Mouse (Mus musculus) intestine, embryonic 14.5 days (tissue): ENCODE data around the gene Cul7. TPM values are rescaled to one million over a fixed set of nuclear protein-coding genes. Genes with fewer than 3 reads are reported as not detected.

ENCODE experiments used
- ATAC-seq: fragments of 200-750 bp; cut with Nextera tagmentation; replicated peaks from 2 replicates; pipeline ENCODE4 v1.8.0; 2017; ENCODE audit warnings: low read depth, moderate number of reproducible peaks, moderate TSS enrichment, moderate library complexity; ENCODE audit not compliant: low FRiP score, low TSS enrichment
- DNase-seq: peaks from one replicate; pipeline ENCODE4 v3.0.0-alpha.2; 2018; ENCODE audit warnings: low spot score
- H3K27ac ChIP-seq: fragments of 300-500 bp; sonication (generic); 2 replicates; pipeline ENCODE4 v1.5.1; 2014; ENCODE audit warnings: low read depth, mild to moderate bottlenecking, control low read depth
- H3K27me3 ChIP-seq: fragments of 300-500 bp; sonication (generic); replicated peaks from 2 replicates; pipeline ENCODE4 v1.6.1; 2014; ENCODE audit warnings: low read length, control low read depth; ENCODE audit not compliant: control insufficient read depth, insufficient read depth
- H3K36me3 ChIP-seq: fragments of 300-500 bp; sonication (generic); 2 replicates; pipeline ENCODE4 v1.6.1; 2014; ENCODE audit warnings: low read length, control low read depth; ENCODE audit not compliant: control insufficient read depth, insufficient read depth
- H3K4me1 ChIP-seq: fragments of 300-500 bp; sonication (generic); replicated peaks from 2 replicates; pipeline ENCODE4 v1.6.1; 2014; ENCODE audit warnings: low read length, control low read depth, mixed read lengths; ENCODE audit not compliant: control insufficient read depth, insufficient read depth
- H3K4me2 ChIP-seq: fragments of 300-500 bp; sonication (generic); 2 replicates; pipeline ENCODE4 v1.6.1; 2014; ENCODE audit warnings: low read length
- H3K4me3 ChIP-seq: fragments of 300-500 bp; sonication (generic); 2 replicates; pipeline ENCODE4 v1.5.1; 2014; ENCODE audit warnings: low read depth, low read length, control low read depth, mixed read lengths
- H3K9ac ChIP-seq: fragments of 300-500 bp; sonication (generic); 2 replicates; pipeline ENCODE4 v1.6.1; 2014; ENCODE audit warnings: mild to moderate bottlenecking, low read length
- H3K9me3 ChIP-seq: fragments of 300-500 bp; sonication (generic); 2 replicates; pipeline ENCODE4 v1.6.1; 2016; ENCODE audit warnings: low read length, control low read depth; ENCODE audit not compliant: control insufficient read depth
- WGBS: fragments of 180-500 bp; shearing (Covaris S2); extraction: QIAGEN DNeasy Blood & Tissue Kit; methylation state at CpG from one replicate; pipeline ENCODE4 v1.1.7; 2014; 5-methylcytosine and 5-hydroxymethylcytosine counted together
- polyA plus RNA-seq: library from polyadenylated mRNA; unstranded; fragments of >200 nt; fragmentation: Nextera tagmentation; extraction: Ambion mirVana; gene quantifications from 2 replicates; pipeline ENCODE4 v1.2.1, GENCODE M21; 2014

Gene Cul7
- polyA plus RNA-seq, 1 experiment from 2014 or later, result 43.7 TPM

GRCm38 (mm10) chr17:46622269-46622668, 27.9 kb upstream of the Cul7 start:
- ATAC-seq, result no peak
- H3K36me3 ChIP-seq, result no peaks in the 10 kb centered on the region
- 71% methylated on average over 11 of the region's 11 CpGs for WGBS
- H3K9me3 ChIP-seq, result no peaks in the 10 kb centered on the region
- H3K4me2 ChIP-seq, result no peak overlapping the region
- peaks cover 98% of the 10 kb centered on the region for H3K4me1 ChIP-seq
- H3K9ac ChIP-seq, result no peak overlapping the region
- no peak overlapping the region for H3K4me3 ChIP-seq
- H3K27ac ChIP-seq, result 0 out of 2 replicates have a peak overlapping the region, but pooled peaks have one; percentile 27
- no peak for DNase-seq
- no peaks in the 10 kb centered on the region for H3K27me3 ChIP-seq

DNA sequence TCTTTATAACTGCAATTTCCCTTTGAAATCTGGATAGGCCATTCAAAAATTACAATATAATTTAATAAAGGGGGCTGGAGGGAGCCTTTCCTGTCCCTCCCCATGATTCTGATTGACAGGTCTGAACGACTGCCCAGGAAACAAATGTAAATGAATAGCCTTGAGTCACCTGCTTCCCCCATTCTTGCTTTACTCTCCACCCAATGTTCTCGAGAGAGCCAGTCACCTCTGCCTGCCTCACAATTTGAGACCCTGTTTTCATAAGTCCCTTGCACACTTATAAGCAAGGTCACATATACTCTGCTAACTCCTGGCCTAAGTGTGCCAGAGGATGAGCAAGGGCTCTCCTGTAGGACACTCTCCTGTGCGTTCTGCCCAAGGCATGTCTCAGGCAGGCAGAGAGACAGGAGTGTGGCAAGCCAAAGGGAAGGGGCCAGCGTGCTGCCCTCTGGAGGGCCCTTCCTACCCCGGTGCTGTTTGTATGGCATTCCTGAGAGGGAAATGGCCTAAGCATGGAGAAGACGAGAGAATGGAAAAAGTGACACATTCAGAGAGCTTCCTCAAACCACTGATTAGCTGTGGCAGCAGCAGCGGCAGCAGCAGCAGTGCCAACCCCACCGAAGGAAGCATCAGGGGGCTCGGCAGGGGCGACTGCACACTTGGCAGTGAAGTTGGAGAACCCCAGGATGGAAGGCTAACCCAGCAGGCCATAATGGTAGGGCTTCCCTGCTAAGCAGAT, 26.1 kb upstream of the Cul7 start:
- peaks cover 89% of the 10 kb centered on the region for H3K4me1 ChIP-seq
- H3K36me3 ChIP-seq, result no peaks in the 10 kb centered on the region
- no peaks in the 10 kb centered on the region for H3K27me3 ChIP-seq
- no peak overlapping the region; the same call in 1 of the 2 replicates for H3K9ac ChIP-seq
- no peak overlapping the region for H3K4me3 ChIP-seq
- peak overlapping the region; percentile 40 for H3K27ac ChIP-seq
- H3K4me2 ChIP-seq, result peak overlapping the region; percentile 1
- DNase-seq (no peak), ATAC-seq (no peak)
- 30% methylated on average over 10 of the region's 10 CpGs for WGBS
- no peaks in the 10 kb centered on the region for H3K9me3 ChIP-seq

GRCm38 (mm10) chr17:46624598-46624997, 25.5 kb upstream of the Cul7 start:
- Histone ChIP-seq H3K36me3 (no peaks in the 10 kb centered on the region), H3K27me3 (no peaks in the 10 kb centered on the region), H3K9ac (no peak overlapping the region; the same call in 1 of the 2 replicates), H3K4me1 (peaks cover 83% of the 10 kb centered on the region), H3K4me3 (no peak overlapping the region), H3K27ac (peak overlapping the region; percentile 40; the same call in 1 of the 2 replicates), H3K4me2 (peak overlapping the region; percentile 1), H3K9me3 (no peaks in the 10 kb centered on the region)
- WGBS, result 67% methylated on average over 12 of the region's 12 CpGs
- no peak for DNase-seq
- ATAC-seq, result no peak

DNA sequence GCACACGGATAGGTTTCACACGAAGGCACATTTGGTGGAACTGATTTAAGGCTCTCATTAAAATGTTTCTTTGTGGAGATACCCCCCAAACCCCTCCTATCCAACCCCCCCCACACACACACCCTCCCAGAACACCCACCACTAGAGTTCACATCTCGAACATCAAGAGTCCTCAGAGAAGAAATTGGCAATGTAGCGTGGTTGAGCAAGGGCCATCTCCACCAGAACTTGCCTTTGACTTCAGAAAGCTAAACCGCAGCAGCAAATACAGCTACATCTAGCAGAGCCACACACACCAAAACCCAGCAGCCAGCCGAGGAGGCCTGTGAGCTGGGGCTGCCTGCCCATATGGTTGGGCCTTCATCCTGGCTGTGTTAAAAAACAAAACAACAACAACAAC, 22.7 kb upstream of the Cul7 start:
- Histone ChIP-seq H3K4me3 (peak overlapping the region; percentile 85), H3K9ac (peak overlapping the region; percentile 95), H3K4me1 (peaks cover 72% of the 10 kb centered on the region), H3K9me3 (no peaks in the 10 kb centered on the region), H3K36me3 (no peaks in the 10 kb centered on the region), H3K4me2 (peak overlapping the region; percentile 83), H3K27ac (no peak overlapping the region), H3K27me3 (no peaks in the 10 kb centered on the region)
- DNase-seq (no peak), ATAC-seq (no peak)
- 22% methylated on average over 6 of the region's 6 CpGs for WGBS

GRCm38 (mm10) chr17:46628471-46628790, 21.7 kb upstream of the Cul7 start:
- Histone ChIP-seq H3K27ac (peak overlapping the region; percentile 99), H3K4me1 (peaks cover 62% of the 10 kb centered on the region), H3K4me3 (peak overlapping the region; percentile 85), H3K36me3 (peaks cover 6% of the 10 kb centered on the region; the same call in 1 of the 2 replicates), H3K9ac (peak overlapping the region; percentile 95), H3K27me3 (no peaks in the 10 kb centered on the region), H3K9me3 (no peaks in the 10 kb centered on the region), H3K4me2 (peak overlapping the region; percentile 83)
- DNase-seq (no peak), ATAC-seq (no peak; the same call in 1 of the 2 replicates)
- under 1% methylated on average over 13 of the region's 13 CpGs for WGBS

GRCm38 (mm10) chr17:46628791-46629684, 21.1 kb upstream of the Cul7 start, which contains the start of gene Ptk7:
Ptk7 (minus strand) TSS chr17:46629504.
- ATAC-seq, result peak; percentile 80
- peaks cover 56% of the 10 kb centered on the region for H3K4me1 ChIP-seq
- H3K4me3 ChIP-seq, result peak within 1 kb of the TSS; percentile 85
- peak; percentile 94 for DNase-seq
- H3K36me3 ChIP-seq, result peaks cover 9% of the 10 kb centered on the region; the same call in 1 of the 2 replicates
- peak within 1 kb of the TSS; percentile 95 for H3K9ac ChIP-seq
- peak within 1 kb of the TSS; percentile 99 for H3K27ac ChIP-seq
- no peaks in the 10 kb centered on the region for H3K9me3 ChIP-seq
- peak within 1 kb of the TSS; percentile 83 for H3K4me2 ChIP-seq
- WGBS, result under 1% methylated on average over 61 of the region's 90 CpGs
- no peaks in the 10 kb centered on the region for H3K27me3 ChIP-seq

DNA sequence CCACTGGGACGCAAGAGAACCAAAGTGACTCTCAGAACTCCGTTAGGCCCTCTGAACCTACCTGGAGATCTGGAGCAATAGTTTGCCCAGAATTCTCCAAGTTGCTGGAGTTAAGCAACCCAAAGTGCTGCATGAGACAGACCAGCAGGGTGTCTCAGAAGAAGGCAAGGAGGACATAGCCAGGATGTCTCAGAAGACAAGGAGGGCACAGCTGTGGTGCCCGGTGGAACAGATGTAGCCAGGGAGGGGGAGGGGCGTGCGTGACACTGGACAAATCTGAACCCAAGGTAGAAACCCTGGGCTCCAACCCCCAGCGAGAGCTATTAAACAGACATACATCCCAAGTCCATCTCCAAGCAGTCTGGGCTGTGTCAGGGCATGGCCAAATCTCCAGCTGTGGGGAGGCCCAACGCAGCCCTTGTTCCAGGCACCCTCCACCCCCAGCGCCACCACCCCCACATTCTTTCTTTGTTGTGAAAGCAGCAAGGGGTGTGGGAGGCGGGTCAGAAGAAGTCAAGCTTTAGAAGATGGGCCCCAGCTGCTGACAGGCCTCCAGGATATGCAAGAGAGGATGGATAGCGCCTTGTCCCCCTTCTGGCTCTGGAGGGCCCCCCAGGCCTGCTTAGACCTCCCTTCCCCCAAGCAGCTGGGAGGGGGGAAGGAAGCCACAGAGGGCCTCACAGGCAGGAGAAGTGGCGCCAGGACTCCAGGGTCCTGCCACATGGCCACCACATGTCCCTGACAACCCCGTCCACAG, 20.3 kb upstream of the Cul7 start:
- H3K27ac ChIP-seq, result peak overlapping the region; percentile 99
- no peaks in the 10 kb centered on the region for H3K9me3 ChIP-seq
- DNase-seq, result peak; percentile 87
- peak; percentile 85 for ATAC-seq
- WGBS, result 5% methylated on average over 12 of the region's 12 CpGs
- peak overlapping the region; percentile 83 for H3K4me2 ChIP-seq
- H3K27me3 ChIP-seq, result no peaks in the 10 kb centered on the region
- H3K4me1 ChIP-seq, result peaks cover 48% of the 10 kb centered on the region
- peak overlapping the region; percentile 85 for H3K4me3 ChIP-seq
- H3K9ac ChIP-seq, result peak overlapping the region; percentile 35
- peaks cover 9% of the 10 kb centered on the region; the same call in 1 of the 2 replicates for H3K36me3 ChIP-seq
